Mouse (Mus musculus): ENCODE results near the gene Pwwp2b. TPM values are rescaled to one million over a fixed set of nuclear protein-coding genes. Genes with fewer than 3 reads are reported as not detected.

The Pwwp2b gene
- polyA plus RNA-seq, 1 experiment from 2014 or later, result 9.4 TPM

- no peaks in the 10 kb centered on the region for H3K9me3 ChIP-seq (replicated peaks; ENCODE audit: low read length)
- H3K4me1 ChIP-seq (replicated peaks; ENCODE audit: insufficient read depth, low read length), result peaks cover 26% of the 10 kb centered on the region
- DNase-seq (ENCODE audit: low spot score), result peak; percentile 40
- no peaks in the 10 kb centered on the region for H3K36me3 ChIP-seq (ENCODE audit: insufficient read depth, low read length)
- H3K4me2 ChIP-seq (ENCODE audit: low read length), result no peak overlapping the region
- no peak overlapping the region for H3K9ac ChIP-seq (ENCODE audit: low read depth, low read length)
- no peak for ATAC-seq (replicated peaks; ENCODE audit: low FRiP score, low read depth)
- no peak overlapping the region for H3K4me3 ChIP-seq (replicated peaks; ENCODE audit: low read depth, low read length)
- H3K27me3 ChIP-seq (ENCODE audit: insufficient read depth, low read length), result no peaks in the 10 kb centered on the region
- no peak for TF ChIP-seq CTCF (IDR thresholded peaks at IDR 0.05; ENCODE audit: low read depth)
- 52% methylated on average over 5 of the region's 5 CpGs for WGBS
- no peak overlapping the region for H3K27ac ChIP-seq
These were observed 2.2 kb upstream of the Pwwp2b start for GRCm38 (mm10) chr7:139246086-139246485.

GRCm38 (mm10) chr7:139246931-139247880 lies 1.1 kb upstream of the Pwwp2b start:
- peak overlapping the region; percentile 70 for H3K9ac ChIP-seq (ENCODE audit: low read depth, low read length)
- ATAC-seq (replicated peaks; ENCODE audit: low FRiP score, low read depth) (peak; percentile 30), DNase-seq (ENCODE audit: low spot score) (peak; percentile 65)
- H3K4me2 ChIP-seq (ENCODE audit: low read length), result peak overlapping the region; percentile 91
- H3K4me1 ChIP-seq (replicated peaks; ENCODE audit: insufficient read depth, low read length), result peaks cover 35% of the 10 kb centered on the region
- peak overlapping the region; percentile 84 for H3K27ac ChIP-seq
- no peaks in the 10 kb centered on the region for H3K9me3 ChIP-seq (replicated peaks; ENCODE audit: low read length)
- no peak for TF ChIP-seq CTCF (IDR thresholded peaks at IDR 0.05; ENCODE audit: low read depth)
- no peaks in the 10 kb centered on the region for H3K36me3 ChIP-seq (ENCODE audit: insufficient read depth, low read length)
- H3K27me3 ChIP-seq (ENCODE audit: insufficient read depth, low read length), result no peaks in the 10 kb centered on the region
- 6% methylated on average over 38 of the region's 38 CpGs for WGBS
- H3K4me3 ChIP-seq (replicated peaks; ENCODE audit: low read depth, low read length), result peak overlapping the region; percentile 66

- no peaks in the 10 kb centered on the region for H3K36me3 ChIP-seq (ENCODE audit: insufficient read depth, low read length)
- no peaks in the 10 kb centered on the region for H3K9me3 ChIP-seq (replicated peaks; ENCODE audit: low read length)
- no peak for TF ChIP-seq CTCF (IDR thresholded peaks at IDR 0.05; ENCODE audit: low read depth)
- ATAC-seq (replicated peaks; ENCODE audit: low FRiP score, low read depth) (no peak; the same call in 1 of the 2 replicates), DNase-seq (ENCODE audit: low spot score) (peak; percentile 50)
- H3K9ac ChIP-seq (ENCODE audit: low read depth, low read length), result peak overlapping the region; percentile 70
- no peaks in the 10 kb centered on the region for H3K27me3 ChIP-seq (ENCODE audit: insufficient read depth, low read length)
- H3K4me1 ChIP-seq (replicated peaks; ENCODE audit: insufficient read depth, low read length), result peaks cover 38% of the 10 kb centered on the region
- peak overlapping the region; percentile 91 for H3K4me2 ChIP-seq (ENCODE audit: low read length)
- peak overlapping the region; percentile 84 for H3K27ac ChIP-seq
- H3K4me3 ChIP-seq (replicated peaks; ENCODE audit: low read depth, low read length), result peak overlapping the region; percentile 66
- WGBS, result under 1% methylated on average over 42 of the region's 45 CpGs
These were observed 528 bp downstream of the Pwwp2b start for GRCm38 (mm10) chr7:139248615-139249405.

GRCm38 (mm10) chr7:139249406-139250210 lies 1.3 kb downstream of the Pwwp2b start:
- WGBS, result 42% methylated on average over 7 of the region's 7 CpGs
- Histone ChIP-seq H3K27me3 (ENCODE audit: insufficient read depth, low read length) (no peaks in the 10 kb centered on the region), H3K4me1 (replicated peaks; ENCODE audit: insufficient read depth, low read length) (peaks cover 38% of the 10 kb centered on the region), H3K9me3 (replicated peaks; ENCODE audit: low read length) (no peaks in the 10 kb centered on the region), H3K9ac (ENCODE audit: low read depth, low read length) (peak overlapping the region; percentile 5; the same call in 1 of the 2 replicates), H3K27ac (0 out of 2 replicates have a peak overlapping the region, but pooled peaks have one; percentile 84), H3K4me2 (ENCODE audit: low read length) (peak overlapping the region; percentile 91), H3K36me3 (ENCODE audit: insufficient read depth, low read length) (no peaks in the 10 kb centered on the region), H3K4me3 (replicated peaks; ENCODE audit: low read depth, low read length) (peak overlapping the region; percentile 66; the same call in 1 of the 2 replicates)
- no peak for TF ChIP-seq CTCF (IDR thresholded peaks at IDR 0.05; ENCODE audit: low read depth)
- ATAC-seq (replicated peaks; ENCODE audit: low FRiP score, low read depth), result no peak
- peak; percentile 15 for DNase-seq (ENCODE audit: low spot score)

- H3K4me3 ChIP-seq (replicated peaks; ENCODE audit: low read depth, low read length), result no peak overlapping the region
- H3K36me3 ChIP-seq (ENCODE audit: insufficient read depth, low read length), result peaks cover 10% of the 10 kb centered on the region
- 0 out of 2 replicates have a peak overlapping the region, but pooled peaks have one; percentile 14 for H3K4me2 ChIP-seq (ENCODE audit: low read length)
- peak; percentile 50 for DNase-seq (ENCODE audit: low spot score)
- H3K4me1 ChIP-seq (replicated peaks; ENCODE audit: insufficient read depth, low read length), result peaks cover 33% of the 10 kb centered on the region
- peak; percentile 19; the same call in 1 of the 2 replicates for ATAC-seq (replicated peaks; ENCODE audit: low FRiP score, low read depth)
- WGBS, result 36% methylated on average over 5 of the region's 5 CpGs
- H3K27ac ChIP-seq, result peak overlapping the region; percentile 73
- H3K9ac ChIP-seq (ENCODE audit: low read depth, low read length), result no peak overlapping the region; the same call in 1 of the 2 replicates
- no peaks in the 10 kb centered on the region for H3K9me3 ChIP-seq (replicated peaks; ENCODE audit: low read length)
- no peaks in the 10 kb centered on the region for H3K27me3 ChIP-seq (ENCODE audit: insufficient read depth, low read length)
- no peak for TF ChIP-seq CTCF (IDR thresholded peaks at IDR 0.05; ENCODE audit: low read depth)
These were observed 3.6 kb downstream of the Pwwp2b start for GRCm38 (mm10) chr7:139251881-139252301.

Measured in kidney, postnatal 0 days (tissue).